Mouse (Mus musculus): Measurements from ENCODE around the gene Ndufa4l2. TPM values are rescaled to one million over a fixed set of nuclear protein-coding genes. Genes with fewer than 3 reads are reported as not detected.

Gene Ndufa4l2
- polyA plus RNA-seq, 1 experiment from 2014 or later: 72.2 TPM

DNA sequence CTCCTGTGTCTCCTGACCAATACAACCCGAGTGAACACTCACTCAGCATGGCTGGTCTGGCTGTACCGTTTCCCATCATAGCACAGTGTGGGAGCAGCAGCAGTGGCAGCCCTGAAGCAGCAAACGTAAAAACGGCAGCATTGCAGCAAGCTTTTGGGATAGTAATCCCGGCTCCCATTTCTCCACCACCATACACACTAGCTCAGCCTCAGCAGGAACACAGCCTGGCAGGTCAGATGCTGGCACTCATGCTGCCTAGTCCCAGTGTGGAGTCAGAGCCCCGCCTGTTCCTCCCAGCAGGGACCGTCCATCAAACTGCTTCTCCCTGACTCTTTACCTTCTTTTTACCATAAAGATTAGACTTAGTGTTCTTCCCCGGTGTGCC lies 23.6 kb upstream of the Ndufa4l2 start:
- Histone ChIP-seq H3K36me3 (peaks cover 77% of the 10 kb centered on the region), H3K4me2 (no peak overlapping the region), H3K27ac (no peak overlapping the region), H3K4me3 (replicated peaks) (no peak overlapping the region), H3K27me3 (no peaks in the 10 kb centered on the region), H3K4me1 (peaks cover 8% of the 10 kb centered on the region; the same call in 1 of the 2 replicates), H3K9ac (no peak overlapping the region), H3K9me3 (replicated peaks) (no peaks in the 10 kb centered on the region)
- WGBS: 78% methylated on average over 8 of the region's 8 CpGs
- no peak for ATAC-seq (replicated peaks; ENCODE audit: low FRiP score)

GRCm38 (mm10) chr10:127492118-127492517 lies 22.6 kb upstream of the Ndufa4l2 start:
- Histone ChIP-seq H3K4me3 (replicated peaks) (no peak overlapping the region), H3K4me1 (peaks cover 8% of the 10 kb centered on the region; the same call in 1 of the 2 replicates), H3K27ac (no peak overlapping the region), H3K27me3 (no peaks in the 10 kb centered on the region), H3K9ac (no peak overlapping the region), H3K4me2 (no peak overlapping the region), H3K9me3 (replicated peaks) (no peaks in the 10 kb centered on the region), H3K36me3 (peaks cover 82% of the 10 kb centered on the region)
- ATAC-seq (replicated peaks; ENCODE audit: low FRiP score): no peak
- 83% methylated on average over 3 of the region's 3 CpGs for WGBS

GRCm38 (mm10) chr10:127496156-127496555 lies 18.6 kb upstream of the Ndufa4l2 start:
- Histone ChIP-seq H3K36me3 (peaks cover 93% of the 10 kb centered on the region), H3K4me2 (no peak overlapping the region), H3K4me3 (replicated peaks) (no peak overlapping the region), H3K9ac (no peak overlapping the region), H3K27me3 (no peaks in the 10 kb centered on the region), H3K4me1 (no peaks in the 10 kb centered on the region), H3K27ac (no peak overlapping the region), H3K9me3 (replicated peaks) (no peaks in the 10 kb centered on the region)
- 81% methylated on average over 3 of the region's 3 CpGs for WGBS
- no peak for ATAC-seq (replicated peaks; ENCODE audit: low FRiP score)

GRCm38 (mm10) chr10:127499516-127499915 lies 15.3 kb upstream of the Ndufa4l2 start:
- Histone ChIP-seq H3K4me3 (replicated peaks) (no peak overlapping the region), H3K36me3 (peaks cover 63% of the 10 kb centered on the region), H3K27me3 (no peaks in the 10 kb centered on the region), H3K4me1 (no peaks in the 10 kb centered on the region), H3K9me3 (replicated peaks) (no peaks in the 10 kb centered on the region), H3K9ac (no peak overlapping the region), H3K4me2 (no peak overlapping the region), H3K27ac (no peak overlapping the region)
- ATAC-seq (replicated peaks; ENCODE audit: low FRiP score): no peak
- 40% methylated on average over 5 of the region's 5 CpGs for WGBS

GRCm38 (mm10) chr10:127500042-127500441 lies 14.7 kb upstream of the Ndufa4l2 start:
- WGBS: 80% methylated on average over 4 of the region's 4 CpGs
- H3K36me3 ChIP-seq: peaks cover 58% of the 10 kb centered on the region
- no peak for ATAC-seq (replicated peaks; ENCODE audit: low FRiP score)

GRCm38 (mm10) chr10:127500894-127501893 lies 13.6 kb upstream of the Ndufa4l2 start, which contains the start of gene Stac3:
TSS of gene Stac3 (plus strand) at chr10:127501686.
- no peaks in the 10 kb centered on the region for H3K4me1 ChIP-seq
- H3K9me3 ChIP-seq (replicated peaks): no peaks in the 10 kb centered on the region
- no peak for ATAC-seq (replicated peaks; ENCODE audit: low FRiP score)
- WGBS: 61% methylated on average over 12 of the region's 13 CpGs
- H3K9ac ChIP-seq: no peak within 1 kb of the TSS
- no peak within 1 kb of the TSS for H3K27ac ChIP-seq
- H3K36me3 ChIP-seq: peaks cover 48% of the 10 kb centered on the region
- no peak within 1 kb of the TSS for H3K4me3 ChIP-seq (replicated peaks)
- no peaks in the 10 kb centered on the region for H3K27me3 ChIP-seq
- H3K4me2 ChIP-seq: no peak within 1 kb of the TSS

More at GRCm38 (mm10) chr10:127500042-127500441, 14.7 kb upstream of the Ndufa4l2 start:
- H3K27ac ChIP-seq: no peak overlapping the region
- H3K9me3 ChIP-seq (replicated peaks): no peaks in the 10 kb centered on the region
- no peak overlapping the region for H3K4me2 ChIP-seq
- no peaks in the 10 kb centered on the region for H3K27me3 ChIP-seq
- no peaks in the 10 kb centered on the region for H3K4me1 ChIP-seq
- no peak overlapping the region for H3K9ac ChIP-seq
- H3K4me3 ChIP-seq (replicated peaks): no peak overlapping the region

DNA sequence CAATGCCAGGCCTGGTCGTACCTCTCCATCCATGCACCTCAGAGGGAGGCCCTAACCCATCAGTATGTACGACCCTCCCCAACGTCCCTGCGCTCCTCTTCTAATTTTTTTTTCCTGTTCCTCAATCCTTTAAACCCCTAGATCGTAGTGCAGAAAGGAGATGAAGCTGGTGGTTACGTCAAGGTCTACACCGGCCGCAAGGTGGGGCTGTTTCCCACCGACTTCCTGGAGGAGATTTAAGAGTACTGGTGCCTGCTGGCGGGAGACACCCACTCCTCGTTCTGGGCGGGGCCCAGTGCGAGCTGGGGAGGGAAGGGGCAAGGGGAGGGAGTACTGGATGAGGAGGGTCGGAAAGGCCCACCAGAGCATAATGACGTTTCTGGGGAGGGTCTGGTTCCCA lies 6.5 kb upstream of the Ndufa4l2 start:
- WGBS: 4% methylated on average over 15 of the region's 15 CpGs
- Histone ChIP-seq H3K36me3 (0 out of 2 replicates have a peak, but pooled peaks cover 3% of the 10 kb centered on the region), H3K27me3 (peaks cover 64% of the 10 kb centered on the region), H3K4me3 (replicated peaks) (peak overlapping the region; percentile 45), H3K27ac (no peak overlapping the region), H3K9me3 (replicated peaks) (no peaks in the 10 kb centered on the region), H3K4me2 (peak overlapping the region; percentile 78), H3K9ac (no peak overlapping the region), H3K4me1 (peaks cover 55% of the 10 kb centered on the region)
- no peak for ATAC-seq (replicated peaks; ENCODE audit: low FRiP score)

DNA sequence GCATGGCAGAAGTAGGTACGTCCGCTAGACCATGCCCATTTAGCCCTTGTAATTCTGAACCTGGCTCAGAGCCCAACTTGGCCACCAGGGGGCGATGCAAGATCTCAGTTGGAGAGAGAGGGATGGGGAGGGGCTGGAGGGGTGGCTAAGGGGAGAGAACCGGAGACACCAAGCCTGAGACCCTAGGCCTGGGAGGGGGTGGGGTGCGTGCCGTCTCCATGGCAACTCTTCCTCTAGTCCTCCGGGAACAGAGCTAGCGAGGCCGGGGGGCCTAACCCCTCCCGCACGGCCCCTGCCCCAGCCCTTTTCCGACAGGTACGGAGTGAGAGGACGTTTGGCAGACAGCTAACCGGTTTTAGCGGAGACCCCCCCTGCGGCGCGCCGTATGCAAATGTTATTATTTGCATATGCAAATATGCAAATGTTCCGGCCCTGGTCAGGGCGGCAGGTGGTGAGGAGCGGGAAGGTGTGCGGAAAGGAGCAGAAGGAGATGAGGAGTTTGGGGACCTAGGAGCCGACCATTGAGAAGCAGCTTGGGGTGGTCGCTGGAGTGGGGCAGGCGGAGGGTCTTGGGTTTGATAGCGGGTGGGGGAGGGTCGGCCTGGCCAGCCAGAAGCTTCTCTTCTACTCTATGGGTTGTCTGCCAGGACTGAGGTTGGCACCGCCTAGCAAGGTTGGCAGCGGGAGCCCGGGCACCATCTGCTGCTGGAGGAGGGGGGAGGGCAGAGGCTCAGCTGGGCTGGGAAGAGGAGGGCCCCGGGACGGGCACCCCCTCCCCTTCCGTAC lies 5.5 kb upstream of the Ndufa4l2 start:
- peaks cover 74% of the 10 kb centered on the region for H3K27me3 ChIP-seq
- H3K36me3 ChIP-seq: no peaks in the 10 kb centered on the region
- peak; percentile 59 for ATAC-seq (replicated peaks; ENCODE audit: low FRiP score)
- peak overlapping the region; percentile 78 for H3K4me2 ChIP-seq
- no peaks in the 10 kb centered on the region for H3K9me3 ChIP-seq (replicated peaks)
- H3K9ac ChIP-seq: no peak overlapping the region
- H3K4me1 ChIP-seq: peaks cover 65% of the 10 kb centered on the region
- under 1% methylated on average over 35 of the region's 35 CpGs for WGBS
- no peak overlapping the region for H3K27ac ChIP-seq
- peak overlapping the region; percentile 45 for H3K4me3 ChIP-seq (replicated peaks)

DNA sequence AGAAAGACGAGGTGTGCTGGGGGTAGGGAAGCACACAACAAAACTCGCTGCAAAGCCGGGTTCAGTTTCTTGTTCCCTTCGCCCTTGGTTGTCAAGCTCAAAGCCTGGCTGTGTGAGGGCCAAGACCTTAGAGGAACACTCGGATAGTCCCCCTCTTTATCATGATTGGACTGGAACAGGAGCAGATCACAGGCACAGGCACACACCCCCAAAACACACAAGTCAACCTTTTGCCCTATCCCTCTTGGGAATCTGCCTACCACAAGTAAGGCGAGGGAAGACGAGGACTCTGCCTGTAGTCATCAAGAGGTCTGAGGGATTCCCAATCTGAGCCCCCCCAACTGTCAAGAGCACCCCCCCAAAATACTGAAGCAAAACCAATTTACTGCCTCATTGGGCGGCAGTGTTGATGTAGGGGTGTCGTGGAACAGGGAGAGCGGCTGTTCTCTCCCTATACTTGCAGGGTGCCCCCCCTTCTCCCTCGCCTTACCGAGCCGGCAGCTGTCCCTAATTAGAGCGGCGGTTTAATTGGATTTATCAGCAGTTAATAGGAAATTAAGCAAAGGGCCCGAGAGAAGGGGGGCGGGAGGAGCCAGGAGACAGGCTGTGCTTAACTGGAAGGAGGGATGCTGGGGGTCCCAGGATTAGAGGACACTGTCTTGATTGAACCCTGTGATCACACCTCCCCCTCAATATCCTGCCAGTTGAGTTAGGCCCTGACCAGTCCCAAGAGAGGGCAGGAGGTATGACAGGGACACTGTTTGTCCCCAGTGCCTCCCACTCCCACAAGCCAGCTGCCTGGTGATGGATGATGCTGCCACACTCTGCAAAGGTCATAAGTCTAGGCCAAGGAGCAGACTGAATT lies 4.7 kb upstream of the Ndufa4l2 start:
- H3K9ac ChIP-seq: no peak overlapping the region
- peak overlapping the region; percentile 45 for H3K4me3 ChIP-seq (replicated peaks)
- peaks cover 73% of the 10 kb centered on the region for H3K4me1 ChIP-seq
- 9% methylated on average over 17 of the region's 17 CpGs for WGBS
- H3K27ac ChIP-seq: no peak overlapping the region
- no peaks in the 10 kb centered on the region for H3K9me3 ChIP-seq (replicated peaks)
- no peak for ATAC-seq (replicated peaks; ENCODE audit: low FRiP score)
- no peaks in the 10 kb centered on the region for H3K36me3 ChIP-seq
- H3K4me2 ChIP-seq: peak overlapping the region; percentile 78
- H3K27me3 ChIP-seq: peaks cover 82% of the 10 kb centered on the region

- Histone ChIP-seq H3K9ac (0 out of 2 replicates have a peak overlapping the region, but pooled peaks have one; percentile 29), H3K4me2 (peak overlapping the region; percentile 87), H3K27me3 (peaks cover 92% of the 10 kb centered on the region), H3K9me3 (replicated peaks) (no peaks in the 10 kb centered on the region), H3K27ac (no peak overlapping the region), H3K4me3 (replicated peaks) (peak overlapping the region; percentile 47), H3K36me3 (no peaks in the 10 kb centered on the region), H3K4me1 (peaks cover 83% of the 10 kb centered on the region)
- WGBS: 7% methylated on average over 11 of the region's 11 CpGs
- ATAC-seq (replicated peaks; ENCODE audit: low FRiP score): no peak
These were observed 3.7 kb upstream of the Ndufa4l2 start for GRCm38 (mm10) chr10:127510895-127511617.

Measured in kidney, embryonic 15.5 days (tissue).